Mouse (Mus musculus): Measurements from ENCODE around the gene Morf4l2.
"Not testable (repeated sequence)": the region's sequence is repeated elsewhere in the genome, so short reads cannot be mapped to it uniquely, and the experiment has no call there.

Morf4l2 gene

GRCm38 (mm10) chrX:136693196-136693595 lies 50.3 kb downstream of the Morf4l2 start:
- no peak for DNase-seq

GRCm38 (mm10) chrX:136692294-136692675 lies 51.2 kb downstream of the Morf4l2 start:
- no peak for DNase-seq

- not testable (repeated sequence) for DNase-seq
These were observed 51.7 kb downstream of the Morf4l2 start for GRCm38 (mm10) chrX:136691606-136692293.

Measured in kidney, adult 8-10 months (tissue).